Mouse (Mus musculus): ENCODE results near the gene Ankib1. TPM values are rescaled to one million over a fixed set of nuclear protein-coding genes. Genes with fewer than 3 reads are reported as not detected.

Gene Ankib1
- total RNA-seq, 1 experiment from 2014 or later, result 58.3 TPM

DNA sequence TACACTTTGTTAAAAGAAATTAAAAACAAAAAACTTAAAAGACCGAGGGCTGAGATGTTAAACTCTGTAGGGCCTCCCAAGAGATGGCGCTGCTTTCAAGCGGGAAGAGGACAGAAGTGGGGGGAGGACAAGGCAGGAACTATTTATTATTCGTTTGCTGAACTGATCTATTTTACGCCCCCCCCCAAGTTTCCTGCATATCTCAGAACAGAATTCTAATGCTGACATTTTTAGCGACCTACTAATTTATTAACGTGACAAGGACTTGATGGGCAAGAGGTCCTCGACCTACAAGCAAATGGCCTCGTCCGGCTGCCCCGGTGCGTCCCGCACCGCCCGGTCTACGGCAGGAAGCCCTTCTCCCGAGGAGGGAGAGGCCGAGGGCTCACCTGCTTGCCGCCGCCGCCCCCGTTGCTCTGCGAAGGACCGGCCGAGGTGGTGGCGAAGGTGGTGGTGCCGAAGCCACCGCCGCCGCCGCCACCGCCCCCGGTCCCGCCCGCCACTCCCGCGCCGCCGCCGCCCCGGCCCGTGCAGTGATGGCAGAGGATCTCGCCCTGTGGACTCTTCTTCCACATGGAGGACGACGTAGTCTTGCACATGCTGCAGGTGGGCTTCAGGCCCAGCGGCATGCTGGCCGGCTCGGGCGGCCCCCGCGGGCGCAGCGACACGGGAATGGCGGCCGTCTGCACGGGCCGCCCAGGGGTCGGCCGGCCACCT is 155.6 kb downstream of the Ankib1 start:
- peak; percentile 76 for DNase-seq

GRCm38 (mm10) chr5:3646539-3646938 is 156.2 kb downstream of the Ankib1 start:
- peak; percentile 9 for DNase-seq

GRCm38 (mm10) chr5:3645326-3645725 is 157.4 kb downstream of the Ankib1 start:
- DNase-seq, result no peak

DNA sequence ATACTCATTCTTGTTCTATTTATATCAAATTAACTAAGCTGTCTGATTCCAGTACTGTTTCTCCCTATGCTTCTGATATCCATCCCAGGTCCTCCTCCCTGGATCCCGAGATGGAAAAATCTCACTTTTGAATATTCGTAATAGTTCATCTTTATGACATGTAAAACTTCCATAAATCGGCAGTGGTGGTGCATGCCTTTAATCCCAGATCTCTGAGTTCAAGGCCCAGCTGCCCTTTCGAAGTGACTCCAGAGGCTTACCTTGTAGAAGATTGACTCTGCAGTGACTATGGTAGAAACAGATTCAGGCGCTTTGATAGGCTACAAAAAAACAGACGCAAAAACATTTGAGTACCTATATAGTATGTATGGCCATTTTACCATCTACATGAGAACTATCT is 158.1 kb downstream of the Ankib1 start:
- DNase-seq, result no peak

Small RNA genes within 50 kb of the gene (microRNA-seq; reads per million reads assigned to microRNA genes)
- gene Gm22926, result 0 reads per million in 2 experiments
- gene Gm26238, result 0 reads per million in 2 experiments

Other genes starting within 250 kb of the Ankib1 start
- 2.6 and 3.0 TPM in 2 replicates for gene 1700109H08Rik, start 231.4 kb downstream of the Ankib1 start, total RNA-seq (2021)
- gene Pex1, start 206.9 kb downstream of the Ankib1 start, total RNA-seq (2021), result 26.0 and 27.2 TPM in 2 replicates
- gene Rbm48, start 206.3 kb downstream of the Ankib1 start, total RNA-seq (2021), result 6.3 and 14.8 TPM in 2 replicates
- gene Tmbim7, start 151.7 kb downstream of the Ankib1 start, total RNA-seq (2021), result not detected in 2 replicates
- 145 and 146 TPM in 2 replicates for gene Gatad1, start 145.7 kb downstream of the Ankib1 start, total RNA-seq (2021)
- gene Krit1, start 259 bp upstream of the Ankib1 start, total RNA-seq (2021), result 45.3 and 49.4 TPM in 2 replicates
- not detected in 2 replicates for gene Lrrd1, start 42.2 kb upstream of the Ankib1 start, total RNA-seq (2021)
- gene Mterf1a, start 91.0 kb upstream of the Ankib1 start, total RNA-seq (2021), result 6.1 and 8.6 TPM in 2 replicates
- 57.7 and 59.5 TPM in 2 replicates for gene Akap9, start 125.1 kb upstream of the Ankib1 start, total RNA-seq (2021)